Mouse (Mus musculus) embryonic fibroblast, embryonic 13.5 days (primary cell): ENCODE data around the gene Epb42. TPM values are rescaled to one million over a fixed set of nuclear protein-coding genes. Genes with fewer than 3 reads are reported as not detected.

Experiments used
- H3K27ac ChIP-seq: 2 replicates; pipeline ENCODE4 v1.5.1; 2012; ENCODE audit warnings: low read length, control low read depth, inconsistent platforms; ENCODE audit not compliant: insufficient read depth
- H3K4me1 ChIP-seq: 2 replicates; pipeline ENCODE4 v1.6.1; 2011; ENCODE audit warnings: low read length; ENCODE audit not compliant: control insufficient read depth, insufficient read depth
- H3K4me3 ChIP-seq: 2 replicates; pipeline ENCODE4 v1.5.1; 2011; ENCODE audit warnings: mild to moderate bottlenecking, control low read depth, low read length; ENCODE audit not compliant: insufficient read depth
- CTCF ChIP-seq: IDR thresholded peaks from 2 replicates; pipeline ENCODE4 v1.5.1; 2011; ENCODE audit warnings: mild to moderate bottlenecking, control low read depth, low read length, moderate library complexity, borderline replicate concordance; ENCODE audit not compliant: insufficient read depth
- POLR2A ChIP-seq: IDR thresholded peaks from 2 replicates; pipeline ENCODE4 v1.6.1; 2011; ENCODE audit warnings: low read depth, mild to moderate bottlenecking, control low read depth, low read length, moderate library complexity
- polyA plus RNA-seq: library from polyadenylated mRNA; stranded (reverse); fragments of >200 nt; gene quantifications from 2 replicates; pipeline ENCODE4 v1.2.4, GENCODE M21; 2011; ENCODE audit warnings: low read depth; ENCODE audit not compliant: missing spikeins, insufficient read length

Gene Epb42
- polyA plus RNA-seq, result not detected in 2 replicates

- TF ChIP-seq CTCF (no peak), POLR2A (no peak)
- H3K27ac ChIP-seq, result no peak within 1 kb of the TSS
- H3K4me1 ChIP-seq, result no peaks in the 10 kb centered on the region
- no peak within 1 kb of the TSS for H3K4me3 ChIP-seq
Observed at GRCm38 (mm10) chr2:121036733-121037341, at the start of gene Epb42. Gene Epb42, minus strand, starts transcription at chr2:121037072.

DNA sequence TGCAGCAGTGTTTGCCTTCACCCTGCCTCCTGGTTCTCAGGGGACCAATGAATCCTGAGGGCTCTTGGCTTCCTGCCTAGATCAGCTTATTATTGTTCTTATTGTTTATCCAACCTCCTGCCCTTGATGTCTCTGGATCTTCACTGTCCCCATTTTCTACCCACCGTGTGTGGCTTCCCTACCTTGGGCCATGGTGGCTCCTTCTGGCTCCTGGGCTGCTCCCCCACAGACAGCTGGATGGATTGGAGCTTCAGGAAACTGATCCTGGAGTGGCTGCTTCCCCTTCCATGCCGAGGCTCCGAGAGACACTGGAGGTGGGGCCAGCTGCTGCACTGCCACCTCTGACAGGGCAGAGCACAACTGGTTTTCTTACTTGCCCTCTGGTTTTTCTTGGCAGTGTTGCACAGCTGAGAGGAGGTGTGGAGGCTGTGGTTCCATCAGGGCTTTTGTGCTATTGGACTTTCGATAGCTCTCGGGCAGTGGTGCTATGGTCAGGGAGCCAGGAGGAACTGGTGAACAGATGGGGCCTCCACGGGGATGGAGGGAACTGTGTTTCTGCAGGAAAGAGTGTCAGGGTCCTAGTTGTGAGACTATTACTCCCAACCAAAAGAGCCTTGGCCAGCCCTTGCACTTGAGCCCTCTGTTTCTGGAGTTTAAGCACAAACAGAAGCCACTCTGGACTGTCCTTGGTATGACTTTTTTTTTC is 48.8 kb upstream of the Epb42 start, which contains the start of gene Tgm5:
Gene Tgm5, minus strand, starts transcription at position 362 of the 706 bp plus-strand sequence.
- H3K4me1 ChIP-seq, result no peaks in the 10 kb centered on the region
- H3K27ac ChIP-seq, result no peak within 1 kb of the TSS
- TF ChIP-seq POLR2A (no peak), CTCF (no peak)
- H3K4me3 ChIP-seq, result no peak within 1 kb of the TSS

DNA sequence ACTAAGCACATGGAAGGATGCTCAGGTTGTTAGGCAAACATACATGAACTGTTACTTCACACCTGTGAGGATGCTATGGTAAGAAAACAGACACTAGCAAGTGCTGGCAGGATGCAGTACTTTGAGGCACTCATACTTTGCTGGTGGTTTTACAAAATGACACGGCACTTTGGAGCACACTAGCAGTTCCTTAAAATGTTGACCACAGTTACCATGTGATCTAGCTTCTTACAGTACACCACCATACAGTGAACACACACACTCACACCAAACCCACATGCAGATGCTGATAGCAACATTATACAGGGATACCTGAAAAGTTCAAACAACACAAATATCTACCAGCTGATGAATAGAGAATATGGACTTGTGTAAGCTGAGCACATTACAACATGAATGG is 45.8 kb upstream of the Epb42 start:
- H3K4me1 ChIP-seq, result no peaks in the 10 kb centered on the region
- TF ChIP-seq POLR2A (no peak), CTCF (no peak)

GRCm38 (mm10) chr2:121074747-121075146 is 37.9 kb upstream of the Epb42 start:
- no peaks in the 10 kb centered on the region for H3K4me1 ChIP-seq
- no peak overlapping the region for H3K4me3 ChIP-seq
- TF ChIP-seq CTCF (no peak), POLR2A (no peak)
- H3K27ac ChIP-seq, result no peak overlapping the region

More for the DNA sequence above, 45.8 kb upstream of the Epb42 start:
- Histone ChIP-seq H3K27ac (no peak overlapping the region), H3K4me3 (no peak overlapping the region)

- Histone ChIP-seq H3K4me1 (no peaks in the 10 kb centered on the region), H3K4me3 (no peak overlapping the region), H3K27ac (no peak overlapping the region)
- TF ChIP-seq POLR2A (no peak), CTCF (no peak)
Observed at GRCm38 (mm10) chr2:121071871-121072270, 35.0 kb upstream of the Epb42 start.

- TF ChIP-seq CTCF, result no peak
- TF ChIP-seq POLR2A, result no peak
- Histone ChIP-seq H3K27ac (no peak overlapping the region), H3K4me1 (no peaks in the 10 kb centered on the region), H3K4me3 (no peak overlapping the region)
Observed at GRCm38 (mm10) chr2:121069506-121069905, 32.6 kb upstream of the Epb42 start.

DNA sequence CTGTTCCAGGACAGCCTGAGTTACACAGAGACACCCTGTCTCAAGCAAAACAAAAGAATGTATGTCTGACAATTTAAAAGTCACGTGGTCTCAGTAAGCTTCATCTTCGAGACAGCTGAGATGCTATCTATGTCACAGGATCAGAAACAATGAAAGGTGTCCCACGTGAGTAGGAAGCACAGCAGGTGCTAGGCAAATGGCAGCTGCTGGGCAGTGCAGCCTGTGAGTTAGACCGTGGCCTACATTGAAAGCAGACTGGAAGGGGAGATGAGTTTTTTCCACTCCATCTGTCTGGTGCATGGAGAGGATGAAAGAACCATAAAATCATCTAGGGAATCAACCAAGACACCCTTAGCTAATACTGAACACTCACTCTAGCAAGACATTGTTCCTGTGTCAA is 30.2 kb upstream of the Epb42 start:
- TF ChIP-seq POLR2A, result no peak
- no peak for TF ChIP-seq CTCF

GRCm38 (mm10) chr2:121061315-121061714 is 24.4 kb upstream of the Epb42 start:
- TF ChIP-seq CTCF, result no peak
- TF ChIP-seq POLR2A, result no peak
- no peaks in the 10 kb centered on the region for H3K4me1 ChIP-seq
- no peak overlapping the region for H3K4me3 ChIP-seq
- no peak overlapping the region for H3K27ac ChIP-seq

More for the DNA sequence above, 30.2 kb upstream of the Epb42 start:
- no peaks in the 10 kb centered on the region for H3K4me1 ChIP-seq
- no peak overlapping the region for H3K4me3 ChIP-seq
- H3K27ac ChIP-seq, result no peak overlapping the region

DNA sequence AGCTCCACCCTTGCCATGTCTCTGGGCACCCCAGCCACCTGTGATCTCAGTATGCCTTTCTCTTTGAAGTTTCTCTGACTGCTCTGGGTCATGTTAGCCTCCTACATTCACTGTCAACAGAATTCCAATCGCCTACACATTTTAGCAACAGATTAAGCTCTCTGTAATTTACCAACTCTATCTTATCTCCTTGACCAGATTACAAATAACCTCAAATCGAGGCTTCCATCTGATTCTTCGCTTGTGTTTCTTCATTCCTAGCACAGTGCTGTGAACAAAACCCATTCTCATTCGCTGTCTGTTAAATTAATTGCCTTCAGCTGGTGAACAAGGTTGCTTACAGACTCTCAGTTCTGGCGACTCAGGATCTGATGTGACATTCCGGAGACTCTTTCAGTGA is 21.1 kb upstream of the Epb42 start:
- TF ChIP-seq CTCF (no peak), POLR2A (no peak)
- no peak overlapping the region for H3K27ac ChIP-seq

DNA sequence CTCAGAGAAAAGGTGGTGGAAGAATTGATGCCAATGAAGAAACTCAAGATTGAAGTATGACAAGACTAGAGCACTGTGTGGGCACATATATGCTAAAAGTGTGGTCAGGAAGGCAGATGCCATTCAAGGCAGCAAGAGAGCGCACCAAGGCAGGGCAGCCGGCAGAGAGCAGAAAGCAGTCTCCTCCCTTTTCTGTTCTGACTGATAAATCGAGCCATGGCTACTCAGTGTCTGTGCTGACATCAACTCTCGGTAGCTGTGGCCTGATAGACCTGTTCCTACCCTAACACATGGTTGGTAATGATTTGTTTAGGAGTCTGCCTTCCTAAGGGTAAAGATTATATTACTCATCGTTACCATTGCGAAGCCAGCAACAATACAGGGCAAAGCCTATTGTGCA is 19.0 kb upstream of the Epb42 start:
- Histone ChIP-seq H3K27ac (no peak overlapping the region), H3K4me1 (peaks cover 4% of the 10 kb centered on the region; the same call in 1 of the 2 replicates), H3K4me3 (no peak overlapping the region)
- TF ChIP-seq CTCF (no peak), POLR2A (no peak)

More for the DNA sequence above, 21.1 kb upstream of the Epb42 start:
- no peak overlapping the region for H3K4me3 ChIP-seq
- peaks cover 4% of the 10 kb centered on the region; the same call in 1 of the 2 replicates for H3K4me1 ChIP-seq

GRCm38 (mm10) chr2:121054060-121054459 is 17.2 kb upstream of the Epb42 start:
- no peak for TF ChIP-seq POLR2A
- H3K4me1 ChIP-seq, result peaks cover 4% of the 10 kb centered on the region; the same call in 1 of the 2 replicates
- H3K27ac ChIP-seq, result no peak overlapping the region
- no peak overlapping the region for H3K4me3 ChIP-seq
